Comparison of ENCODE assay signal across 10 mouse cellular contexts in genomic region chr4:57599946-57600345, GRCm38 (mm10). TPM values are rescaled to one million over a fixed set of nuclear protein-coding genes. Genes with fewer than 3 reads are reported as not detected.
"Had no signal": no experiment of that assay in that cellular context is flagged by ENCODE, and none has a peak within 500 bp of the region (broad histone marks: within the 10 kb centered on the region; RNA-seq: fewer than 3 reads in every experiment).

No protein-coding gene starts in this region.

- H3K27me3 ChIP-seq: liver, embryonic 15.5 days; midbrain, embryonic 13.5 days; stomach, embryonic 15.5 days had no signal

- H3K4me1 ChIP-seq: liver, embryonic 15.5 days; midbrain, embryonic 13.5 days had no signal

- H3K27ac ChIP-seq: left cerebral cortex, adult 2 months; limb, embryonic 10.5 days; liver, embryonic 15.5 days; midbrain, embryonic 13.5 days had no signal

- H3K9ac ChIP-seq: liver, embryonic 15.5 days; midbrain, embryonic 13.5 days; stomach, embryonic 15.5 days had no signal

- DNase-seq: right cerebral cortex, postnatal 14 days; thymus, adult 2 months; thymus, postnatal 25 days had no signal

- H3K4me3 ChIP-seq: left cerebral cortex, adult 2 months; limb, embryonic 10.5 days; liver, embryonic 15.5 days; midbrain, embryonic 13.5 days; stomach, embryonic 15.5 days had no signal

- H3K36me3 ChIP-seq: limb, embryonic 10.5 days; liver, embryonic 15.5 days; midbrain, embryonic 13.5 days; stomach, embryonic 15.5 days had no signal

- H3K4me2 ChIP-seq: liver, embryonic 11.5 days; liver, embryonic 15.5 days; midbrain, embryonic 13.5 days; stomach, embryonic 15.5 days had no signal

- H3K9me3 ChIP-seq: limb, embryonic 10.5 days; liver, embryonic 15.5 days; midbrain, embryonic 13.5 days; stomach, embryonic 15.5 days had no signal

- ATAC-seq: midbrain, embryonic 13.5 days had no signal

RNA-seq across cellular contexts. Expression of gene Pakap, which starts 32.0 kb away (rescaled TPM):
- total RNA-seq: megakaryocyte progenitor cell, adult 5-6 weeks had no signal
